Mouse (Mus musculus) adrenal gland, postnatal 14 days (tissue): ENCODE data around the gene Stat5a. TPM values are rescaled to one million over a fixed set of nuclear protein-coding genes. Genes with fewer than 3 reads are reported as not detected.

Experiments
- DNase-seq: peaks from one replicate; pipeline ENCODE4 v3.0.0; 2021; ENCODE audit warnings: mixed read lengths
- total RNA-seq: library from RNA; stranded (reverse); gene quantifications from 2 replicates; pipeline ENCODE4 v1.2.3, GENCODE M21; 2021

The Stat5a gene
- total RNA-seq, 1 experiment from 2014 or later = 37.8 TPM

DNA sequence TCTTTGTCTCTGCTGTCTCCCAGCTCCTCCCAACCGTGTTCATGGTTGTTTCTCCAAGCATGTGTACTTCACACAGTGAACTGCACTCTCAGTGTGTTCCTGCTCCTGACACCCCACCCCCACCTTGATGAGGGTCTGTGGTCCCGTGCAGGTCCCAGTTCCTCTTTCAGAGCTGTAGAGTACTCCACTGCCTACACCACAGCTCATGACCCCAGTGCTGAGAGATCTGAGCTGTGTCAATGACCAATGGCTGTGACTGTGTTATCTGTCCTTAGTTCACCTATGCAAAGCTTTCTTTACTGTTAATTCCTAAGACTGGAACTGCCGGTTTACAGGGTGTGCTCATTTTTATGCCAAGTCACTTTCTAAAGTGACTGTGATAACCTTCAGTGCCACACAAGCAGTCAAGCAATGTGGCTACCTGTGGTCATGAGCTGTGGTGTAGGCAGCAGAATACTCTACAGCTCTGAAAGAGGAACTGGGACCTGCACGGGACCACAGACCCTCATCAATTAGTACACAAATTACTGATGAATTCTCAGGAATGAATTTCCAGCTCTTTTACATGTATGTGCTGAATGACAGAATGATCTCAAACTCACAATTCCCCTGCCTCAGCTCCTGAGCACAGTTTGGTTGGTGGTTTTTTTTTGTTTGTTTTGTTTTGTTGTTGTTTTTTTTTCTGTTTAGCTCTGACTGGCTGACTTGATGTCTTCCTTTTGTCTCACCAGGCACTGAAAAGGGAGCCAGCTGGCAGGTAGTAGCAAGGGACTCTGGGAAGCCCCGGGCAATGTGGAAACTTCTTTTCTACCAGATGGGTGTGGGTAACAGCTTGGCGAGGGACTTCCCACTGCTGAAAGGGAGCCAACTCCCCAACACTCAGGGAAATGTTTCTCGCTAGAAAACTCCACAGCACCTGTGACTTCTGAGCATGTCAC lies 38.4 kb downstream of the Stat5a start:
- no peak for DNase-seq

GRCm38 (mm10) chr11:100898441-100899199 lies 39.5 kb downstream of the Stat5a start:
- DNase-seq = no peak

- DNase-seq = no peak
Observed at GRCm38 (mm10) chr11:100904580-100905351, 45.6 kb downstream of the Stat5a start.

GRCm38 (mm10) chr11:100905929-100906328 lies 46.8 kb downstream of the Stat5a start:
- no peak for DNase-seq

GRCm38 (mm10) chr11:100906885-100907284 lies 47.7 kb downstream of the Stat5a start:
- DNase-seq = no peak

GRCm38 (mm10) chr11:100908112-100908511 lies 49.0 kb downstream of the Stat5a start:
- DNase-seq = no peak

- no peak for DNase-seq
Observed at GRCm38 (mm10) chr11:100908567-100908966, 49.4 kb downstream of the Stat5a start.

- no peak for DNase-seq
Observed at GRCm38 (mm10) chr11:100912401-100913155, 53.4 kb downstream of the Stat5a start.

GRCm38 (mm10) chr11:100914415-100914814 lies 55.3 kb downstream of the Stat5a start:
- no peak for DNase-seq

DNA sequence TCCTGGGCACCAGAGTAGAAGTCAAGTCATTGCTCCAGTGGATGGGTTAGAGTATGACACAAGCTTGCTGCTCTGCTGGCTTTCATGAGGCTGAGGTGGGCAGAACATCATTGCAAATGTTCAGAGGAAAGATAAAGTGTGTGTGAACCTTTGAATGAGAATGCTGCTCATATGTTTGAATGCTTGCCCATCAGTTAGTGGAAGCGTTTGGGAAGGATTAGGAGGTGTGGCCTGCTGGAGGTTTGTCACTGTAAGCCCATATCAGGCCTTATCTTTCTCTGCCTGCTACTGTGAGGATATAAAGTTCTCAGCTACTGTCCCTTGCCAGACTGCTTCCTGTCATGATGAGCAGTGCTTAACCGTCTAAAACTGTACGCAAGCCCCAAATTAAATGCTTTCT lies 55.9 kb downstream of the Stat5a start:
- DNase-seq = no peak

DNA sequence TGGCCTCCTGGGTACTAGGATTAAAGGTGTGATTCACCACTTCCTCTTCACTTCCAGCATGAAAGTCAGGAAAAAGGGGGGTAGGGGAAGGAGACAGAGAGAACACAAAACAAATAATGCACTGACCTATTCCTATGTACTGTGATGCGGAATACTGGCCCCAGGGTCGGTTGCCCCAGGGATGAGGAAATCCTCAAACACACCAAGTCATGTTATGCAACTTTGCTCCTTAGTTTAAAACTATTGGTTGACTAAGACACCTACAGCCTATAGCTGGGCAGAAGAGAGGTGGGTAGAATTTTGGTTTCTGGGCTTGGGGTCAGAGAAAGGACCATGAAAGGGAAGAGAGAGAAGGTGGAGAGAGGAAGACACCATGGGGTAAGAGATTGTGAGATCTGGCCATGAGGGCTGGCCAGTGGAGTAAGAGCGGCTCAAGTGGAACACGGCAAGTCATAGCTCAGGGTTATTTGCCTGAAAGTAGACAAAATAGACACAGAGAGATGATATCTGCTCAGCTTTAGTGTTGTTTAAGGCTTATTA lies 57.4 kb downstream of the Stat5a start:
- no peak for DNase-seq

DNA sequence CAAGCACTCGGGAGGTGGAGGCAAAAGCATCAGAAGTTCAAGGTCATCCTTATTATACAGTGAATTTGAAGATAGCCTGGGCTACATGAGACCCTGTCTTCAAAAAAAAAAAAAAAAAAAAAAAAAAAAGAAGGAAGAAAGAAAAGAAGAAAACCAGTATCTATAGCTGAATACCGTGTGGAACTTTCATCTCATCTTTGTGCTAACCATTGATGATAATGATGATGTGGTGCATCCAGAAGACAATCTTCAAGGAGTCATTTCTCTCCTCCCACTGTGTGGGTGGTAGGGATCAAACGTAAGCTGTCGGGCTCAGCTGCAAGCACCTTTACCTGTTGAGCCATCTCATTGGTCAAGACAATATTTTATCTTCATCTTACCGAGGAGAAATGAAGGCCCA lies 58.9 kb downstream of the Stat5a start:
- no peak for DNase-seq

GRCm38 (mm10) chr11:100920887-100921624 lies 61.9 kb downstream of the Stat5a start:
- no peak for DNase-seq

GRCm38 (mm10) chr11:100924386-100924919 lies 65.3 kb downstream of the Stat5a start:
- DNase-seq = no peak

DNA sequence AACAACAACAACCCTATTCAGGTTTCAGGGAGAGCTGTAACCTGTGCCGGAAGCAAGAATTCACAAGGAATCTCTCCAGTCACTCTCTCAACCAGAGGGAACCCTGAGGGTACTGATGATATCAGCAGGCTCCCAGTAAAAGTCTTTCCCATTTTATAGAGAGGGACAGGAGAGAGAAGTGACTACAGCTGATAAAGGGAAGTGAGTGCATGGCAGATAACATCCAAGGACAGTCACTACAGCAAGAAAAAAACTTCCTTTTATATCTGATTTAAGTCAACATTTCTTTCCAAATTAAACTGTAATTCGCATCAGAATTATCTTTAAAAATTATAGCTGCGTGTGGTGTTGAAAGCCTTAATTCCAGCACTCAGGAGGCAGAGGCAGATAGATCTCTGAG lies 68.2 kb downstream of the Stat5a start:
- DNase-seq = no peak

GRCm38 (mm10) chr11:100930611-100931010 lies 71.5 kb downstream of the Stat5a start:
- DNase-seq = peak; percentile 16

DNA sequence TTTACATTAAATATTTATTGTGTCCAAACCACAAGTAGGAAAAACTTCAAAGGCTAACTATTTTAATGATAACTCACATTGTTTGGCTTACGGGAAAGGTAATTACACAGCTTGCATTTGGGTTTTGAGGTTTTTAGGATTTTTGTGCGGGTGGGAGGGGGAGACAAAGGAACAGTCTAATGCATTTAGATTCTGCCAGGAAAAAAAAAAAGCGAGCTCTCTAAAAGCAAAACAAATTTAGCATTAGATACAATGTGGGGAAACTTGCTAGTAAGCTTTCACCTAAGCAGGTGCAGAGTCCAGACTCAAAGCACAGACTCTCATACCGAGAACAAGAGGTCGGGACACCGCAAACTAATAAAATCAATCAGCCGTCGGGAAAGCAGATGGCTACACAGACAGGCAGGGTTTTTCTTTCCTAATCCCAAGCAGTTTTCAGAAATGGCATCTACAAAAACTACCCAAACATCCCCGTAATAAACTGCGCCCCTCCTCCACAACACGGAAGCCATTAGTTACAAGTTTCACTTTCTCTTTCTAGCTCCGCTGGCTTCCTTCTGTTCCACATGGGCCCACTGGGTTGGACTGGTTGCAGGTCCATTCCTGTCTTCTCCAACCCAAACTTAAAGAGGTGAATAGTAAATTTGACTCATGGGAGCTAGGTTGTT lies 72.2 kb downstream of the Stat5a start:
- DNase-seq = peak; percentile 72
